Mouse (Mus musculus) erythroid progenitor cell, adult 5-6 weeks (primary cell): ENCODE data around the gene Tas2r118. TPM values are rescaled to one million over a fixed set of nuclear protein-coding genes. Genes with fewer than 3 reads are reported as not detected.

Experiments
- ATAC-seq: replicated peaks from 2 replicates; pipeline ENCODE4 v1.8.0; 2016; ENCODE audit warnings: moderate number of reproducible peaks, mild to moderate bottlenecking, moderate TSS enrichment, inconsistent platforms; ENCODE audit not compliant: poor library complexity, low FRiP score, severe bottlenecking
- total RNA-seq, 2 experiments: library from RNA; stranded (forward) in 1 of 2; stranded (reverse) in 1 of 2; fragments of 150-400 nt in 1 of 2; fragments of 186-747, 209-891 nt in 1 of 2; gene quantifications; 2 replicates each; pipeline versions ENCODE4 v1.2.3 to v1.2.4; 2015 to 2017; ENCODE audit warnings: low replicate concordance in 2 of 2

Tas2r118 gene
- total RNA-seq (2015; ENCODE audit: low replicate concordance) (not detected in 2 replicates), total RNA-seq (2017; ENCODE audit: low replicate concordance) (not detected in 2 replicates)

GRCm38 (mm10) chr6:23969960-23970359 lies at the start of gene Tas2r118:
Tas2r118 (minus strand) TSS chr6:23970060.
- ATAC-seq = no peak

GRCm38 (mm10) chr6:24018320-24018719 lies 48.5 kb upstream of the Tas2r118 start:
- no peak for ATAC-seq

- ATAC-seq = no peak
Observed at GRCm38 (mm10) chr6:23993276-23993675, 23.4 kb upstream of the Tas2r118 start.

GRCm38 (mm10) chr6:23990687-23991387 lies 21.0 kb upstream of the Tas2r118 start:
- no peak for ATAC-seq

GRCm38 (mm10) chr6:23986293-23986692 lies 16.4 kb upstream of the Tas2r118 start:
- no peak for ATAC-seq

GRCm38 (mm10) chr6:23966980-23967379 lies 2.9 kb downstream of the Tas2r118 start:
- ATAC-seq = no peak

GRCm38 (mm10) chr6:23965925-23966324 lies 3.9 kb downstream of the Tas2r118 start:
- no peak for ATAC-seq

- no peak for ATAC-seq
Observed at GRCm38 (mm10) chr6:23963741-23964140, 6.1 kb downstream of the Tas2r118 start.

DNA sequence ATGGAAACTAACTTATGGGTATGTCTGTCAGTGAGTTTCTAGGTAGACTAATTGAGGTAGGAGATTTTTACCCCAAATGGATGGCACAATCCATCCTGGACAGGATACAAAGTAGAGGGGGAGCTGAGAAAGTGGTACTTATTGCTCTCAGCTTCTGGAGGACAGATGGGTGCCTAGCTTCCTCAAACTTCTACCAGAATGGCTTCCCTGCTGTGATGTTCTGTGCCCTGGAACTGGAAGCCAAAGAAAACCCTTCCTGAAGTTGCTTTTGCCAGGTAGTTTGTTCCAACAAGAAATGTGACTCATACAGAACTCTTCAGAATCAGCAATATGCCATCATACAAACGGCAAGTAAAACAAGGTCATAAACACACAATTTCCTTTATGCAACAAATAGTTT lies 29.1 kb downstream of the Tas2r118 start:
- ATAC-seq = no peak

GRCm38 (mm10) chr6:23938575-23939488 lies 31.0 kb downstream of the Tas2r118 start:
- no peak for ATAC-seq

DNA sequence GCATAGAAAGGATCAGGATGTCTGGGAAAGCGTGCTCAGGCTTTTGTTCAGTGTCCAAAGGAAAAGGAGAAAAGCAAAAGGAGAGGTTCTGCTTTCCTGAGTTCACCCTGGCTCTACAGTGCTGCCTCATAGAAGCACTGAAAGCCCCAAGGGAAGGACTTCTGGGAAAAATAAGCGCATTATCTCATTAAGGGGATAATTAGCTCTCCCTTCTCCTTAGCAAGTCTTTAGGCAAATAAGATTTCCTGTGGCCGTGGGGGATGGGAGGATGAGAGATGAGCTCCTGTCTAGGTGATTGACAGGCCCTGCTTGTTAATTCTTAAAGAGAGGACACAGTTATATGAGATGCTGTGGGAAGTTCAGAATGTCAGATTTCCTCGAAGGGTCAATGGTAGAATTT lies 33.4 kb downstream of the Tas2r118 start:
- no peak for ATAC-seq

GRCm38 (mm10) chr6:23923806-23924205 lies 46.1 kb downstream of the Tas2r118 start:
- no peak for ATAC-seq

Other genes starting within 250 kb of the Tas2r118 start
- gene Cadps2, start 130.6 kb downstream of the Tas2r118 start, total RNA-seq (2015; ENCODE audit: low replicate concordance) = not detected in 2 replicates
- 0.26 TPM in 1 of 2 replicates, not detected in the other for gene Cadps2, start 130.6 kb downstream of the Tas2r118 start, total RNA-seq (2017; ENCODE audit: low replicate concordance)
- 0.84 TPM in 1 of 2 replicates, not detected in the other for gene Slc13a1, start 198.0 kb upstream of the Tas2r118 start, total RNA-seq (2015; ENCODE audit: low replicate concordance)
- not detected in 2 replicates for gene Slc13a1, start 198.0 kb upstream of the Tas2r118 start, total RNA-seq (2017; ENCODE audit: low replicate concordance)